Mouse (Mus musculus) embryo, embryonic 11 days (tissue): ENCODE results near the gene Rnf141.
A peak's percentile ranks its signal among the peaks of the same experiment; 100 is the strongest.

Source experiments
- DNase-seq: peaks from one replicate; pipeline ENCODE4 v3.0.0-alpha.2; 2015

Rnf141 gene

GRCm38 (mm10) chr7:110753926-110754330 is 90.3 kb downstream of the Rnf141 start:
- DNase-seq = peak; percentile 73

GRCm38 (mm10) chr7:110753310-110753709 is 90.9 kb downstream of the Rnf141 start:
- DNase-seq = no peak

GRCm38 (mm10) chr7:110751634-110752033 is 92.6 kb downstream of the Rnf141 start:
- DNase-seq = no peak

- no peak for DNase-seq
These were observed 93.4 kb downstream of the Rnf141 start for GRCm38 (mm10) chr7:110750834-110751233.
